Mouse (Mus musculus) embryo, embryonic 11.5 days (tissue): ENCODE results near the gene Noto.

Experiments used
- DNase-seq: peaks from one replicate; pipeline ENCODE4 v3.0.0-alpha.2; 2012; ENCODE audit warnings: low read depth, low spot score

Noto gene

DNA sequence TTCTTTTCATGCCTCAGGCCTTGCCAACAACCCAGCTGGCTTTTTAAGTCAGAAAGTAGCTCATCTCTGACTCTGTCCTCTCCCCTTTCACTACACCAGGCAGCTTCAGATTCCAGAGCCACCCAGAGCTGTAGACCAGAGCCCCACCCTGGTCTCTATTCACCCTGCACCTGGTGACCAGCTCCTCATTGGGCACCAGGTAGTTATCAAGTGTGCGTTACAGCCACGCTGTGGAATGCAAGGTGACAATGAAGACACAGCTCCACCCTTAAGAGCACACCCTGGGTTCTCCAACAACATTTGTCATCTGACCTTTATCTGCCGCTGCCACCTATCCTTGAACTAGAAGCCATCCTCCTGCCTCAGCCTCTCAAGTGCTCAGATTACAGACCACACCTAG, 51.9 kb downstream of the Noto start:
- DNase-seq, result no peak

DNA sequence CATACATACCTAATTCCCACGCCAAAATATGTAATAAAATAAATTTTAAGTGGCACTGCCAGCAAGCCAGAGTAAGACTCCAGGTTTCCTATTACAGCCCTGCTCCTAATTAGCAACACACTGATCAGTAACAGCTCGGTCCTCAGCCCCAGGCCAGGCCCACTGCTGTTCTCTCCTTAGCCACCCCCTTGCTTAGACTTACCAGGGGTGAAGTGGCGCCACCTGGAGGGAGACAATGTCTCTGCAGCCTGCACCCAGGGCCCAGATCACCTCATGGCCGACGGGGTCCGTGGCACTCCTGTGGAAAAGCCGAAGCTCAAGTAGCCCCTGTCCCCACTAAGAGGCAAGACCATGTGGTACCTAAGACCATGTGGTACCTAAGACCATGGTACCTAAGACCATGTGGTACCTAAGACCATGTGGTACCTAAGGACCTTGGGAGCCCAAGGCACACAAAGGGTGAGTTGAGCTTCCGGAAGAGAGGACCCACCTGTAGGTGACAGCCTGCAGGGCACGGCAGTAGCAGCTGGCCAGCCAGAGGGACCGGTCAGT, 53.8 kb downstream of the Noto start:
- no peak for DNase-seq

DNA sequence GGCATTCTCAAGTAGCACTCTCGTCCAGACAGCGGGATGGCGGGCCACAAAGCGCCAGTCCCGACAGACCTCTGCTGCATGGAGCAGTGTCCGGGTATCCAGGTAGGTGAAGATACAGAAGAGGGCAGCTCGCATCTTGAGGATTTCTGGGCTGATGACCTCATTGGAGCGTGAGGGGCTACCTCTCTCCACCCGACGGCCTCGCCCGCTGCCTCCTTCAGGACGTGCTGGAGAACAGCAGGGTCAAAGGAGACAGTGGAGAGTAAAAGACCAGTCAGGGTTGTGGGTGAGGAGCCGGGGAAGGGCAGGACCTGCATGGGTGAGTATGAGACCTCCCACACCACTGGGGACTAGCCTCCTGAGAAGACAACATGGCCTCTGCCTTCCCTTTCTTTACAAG, 54.7 kb downstream of the Noto start:
- DNase-seq, result no peak
